In the genomic region with DNA sequence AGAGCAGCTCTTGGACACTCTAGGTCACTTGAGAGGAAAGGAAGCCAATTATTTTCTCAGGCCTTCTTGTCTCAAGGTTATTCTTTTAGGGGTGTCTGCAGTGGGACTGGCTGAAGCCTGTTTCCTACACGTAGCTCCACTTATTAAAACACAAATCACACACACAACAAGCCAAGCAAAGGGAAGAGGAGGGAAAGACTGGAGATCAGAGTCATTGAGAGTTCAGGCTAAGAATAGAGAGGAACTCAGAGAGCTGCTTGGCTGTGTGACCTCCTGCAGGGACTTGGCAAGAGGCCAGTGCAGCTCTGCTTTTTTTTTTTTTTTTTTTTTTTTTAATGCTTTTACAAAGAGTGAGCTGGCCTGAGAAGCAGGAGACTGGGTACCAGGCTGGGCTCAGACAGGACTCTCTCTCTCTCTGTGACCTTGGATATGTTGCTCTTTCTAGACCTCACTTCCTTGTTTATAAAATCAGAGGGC, we compare ENCODE assay signal across 7 mouse cellular contexts. TPM values are rescaled to one million over a fixed set of nuclear protein-coding genes. Genes with fewer than 3 reads are reported as not detected.
A peak's percentile ranks its signal among the peaks of the same experiment; 100 is the strongest.
DNase-seq lines count a peak whose midpoint lies in the region; ATAC-seq and TF ChIP-seq lines count a peak whose summit lies in the region.
"Not testable (repeated sequence)": the region's sequence is repeated elsewhere in the genome, so short reads cannot be mapped to it uniquely, and the experiment has no call there.

No protein-coding gene starts in this region.

- not testable (repeated sequence) for H3K9ac ChIP-seq in liver, embryonic 16.5 days (ENCODE audit: low read depth, low read length); neural tube, embryonic 14.5 days (replicated peaks; ENCODE audit: low read depth, low read length)

- H3K9me3 ChIP-seq in hindbrain, embryonic 10.5 days; liver, embryonic 16.5 days (replicated peaks; ENCODE audit: control insufficient read depth, low read length); neural tube, embryonic 14.5 days (ENCODE audit: control insufficient read depth, low read length): not testable (repeated sequence)

- peak; percentile 40 for ATAC-seq in common myeloid progenitor, adult 5-6 weeks (replicated peaks; ENCODE audit: low read depth, poor library complexity, severe bottlenecking)
- ATAC-seq in liver, embryonic 16.5 days (ENCODE audit: low read depth), result peak; percentile 63
- peak; percentile 79; the same call in 1 of the 2 replicates for ATAC-seq in neural tube, embryonic 14.5 days (ENCODE audit: low read depth)

- H3K36me3 ChIP-seq in hindbrain, embryonic 10.5 days; liver, embryonic 16.5 days (ENCODE audit: control insufficient read depth, insufficient read depth); neural tube, embryonic 14.5 days (ENCODE audit: control insufficient read depth, insufficient read depth, low read length): not testable (repeated sequence)

- not testable (repeated sequence) for H3K27me3 ChIP-seq in hindbrain, embryonic 10.5 days (ENCODE audit: insufficient read depth, poor library complexity, severe bottlenecking); liver, embryonic 16.5 days (ENCODE audit: control insufficient read depth, insufficient read depth, low read depth, low read length); neural tube, embryonic 14.5 days (ENCODE audit: control insufficient read depth, insufficient read depth, low read length)

- H3K27ac ChIP-seq in gastrocnemius, adult 2 months, result peak overlapping the region; percentile 48
- not testable (repeated sequence) for H3K27ac ChIP-seq in hindbrain, embryonic 10.5 days; liver, embryonic 16.5 days (ENCODE audit: low read length)
- peak overlapping the region; percentile 44; the same call in 1 of the 2 replicates for H3K27ac ChIP-seq in neural tube, embryonic 14.5 days (ENCODE audit: low read depth, low read length)

- TF ChIP-seq CTCF in gastrocnemius, adult 2 months (IDR thresholded peaks at IDR 0.05), result not testable (repeated sequence)

- not testable (repeated sequence) for H3K4me2 ChIP-seq in liver, embryonic 16.5 days (ENCODE audit: low read depth, low read length); neural tube, embryonic 14.5 days (ENCODE audit: low read depth, low read length)

- not testable (repeated sequence) for H3K4me3 ChIP-seq in gastrocnemius, adult 2 months; hindbrain, embryonic 10.5 days; liver, embryonic 16.5 days (ENCODE audit: low read depth, low read length); neural tube, embryonic 14.5 days (ENCODE audit: low read depth, low read length)

- intact Hi-C loops in gastrocnemius, adult 2 months (cut with DNase I), result not testable (repeated sequence)

- not testable (repeated sequence) for H3K4me1 ChIP-seq in hindbrain, embryonic 10.5 days (replicated peaks); liver, embryonic 16.5 days (ENCODE audit: control insufficient read depth, low read depth, low read length); neural tube, embryonic 14.5 days (ENCODE audit: control insufficient read depth, insufficient read depth, low read length)

- WGBS in hindbrain, embryonic 10.5 days, result 11% methylated on average over 1 of the region's 1 CpGs
- WGBS in liver, embryonic 16.5 days (ENCODE audit: insufficient replicate concordance), result 13% methylated on average over 1 of the region's 1 CpGs
- WGBS in neural tube, embryonic 14.5 days, result 5% methylated on average over 1 of the region's 1 CpGs

- DNase-seq in adrenal gland, adult 2 months, result peak; percentile 64
- peak; percentile 30 for DNase-seq in gastrocnemius, adult 2 months
- peak; percentile 13 for DNase-seq in hindbrain, embryonic 10.5 days (ENCODE audit: low spot score)
- peak; percentile 75 to 79 for DNase-seq in kidney, postnatal 25 days

RNA-seq across cellular contexts. Expression of gene Upb1, which starts 36.7 kb away (rescaled TPM):
- 1 to 10 TPM in 1 of 2 experiments, under 1 TPM in 1; 0.72 to 2.2 TPM for total RNA-seq in adrenal gland, adult 2 months (2021)
- 0.20 and 0.50 TPM in 2 replicates for polyA plus RNA-seq in adrenal gland, adult 2 months (2012; rRNA removed)
- total RNA-seq in common myeloid progenitor, adult 5-6 weeks (2017), result 0.27 TPM in 1 of 2 replicates, not detected in the other
- not detected for total RNA-seq in gastrocnemius, adult 2 months (2021)
- 0.19 TPM in 1 of 2 replicates, not detected in the other for polyA plus RNA-seq in hindbrain, embryonic 10.5 days (2016; fragmentation: Nextera tagmentation; extraction: Ambion mirVana)
- 29.5 and 40.4 TPM in 2 replicates for polyA plus RNA-seq in liver, embryonic 16.5 days (2015; fragmentation: Nextera tagmentation; extraction: Ambion mirVana)
- polyA plus RNA-seq in neural tube, embryonic 14.5 days (2014; fragmentation: Nextera tagmentation; extraction: Ambion mirVana), result 0.13 and 0.15 TPM in 2 replicates

RNA-seq across cellular contexts. Expression of gene Adora2a, which starts 47.6 kb away (rescaled TPM):
- 1 to 10 TPM; 2.8 to 5.3 TPM for total RNA-seq in adrenal gland, adult 2 months (2021)
- polyA plus RNA-seq in adrenal gland, adult 2 months (2012; rRNA removed), result 11.6 and 13.4 TPM in 2 replicates
- 4.4 and 6.2 TPM in 2 replicates for total RNA-seq in common myeloid progenitor, adult 5-6 weeks (2017)
- under 1 TPM; 0.92 to 0.98 TPM for total RNA-seq in gastrocnemius, adult 2 months (2021)
- polyA plus RNA-seq in hindbrain, embryonic 10.5 days (2016; fragmentation: Nextera tagmentation; extraction: Ambion mirVana), result 2.2 and 2.4 TPM in 2 replicates
- polyA plus RNA-seq in liver, embryonic 16.5 days (2015; fragmentation: Nextera tagmentation; extraction: Ambion mirVana), result 1.9 and 2.0 TPM in 2 replicates
- 3.4 and 4.1 TPM in 2 replicates for polyA plus RNA-seq in neural tube, embryonic 14.5 days (2014; fragmentation: Nextera tagmentation; extraction: Ambion mirVana)

Comparison
In these comparisons a context has a peak if more than half of its experiments do, and no peak if none do; other contexts are left out.
1. DNase-seq: peak in every context shown above with its lines; median percentile 77 in kidney, postnatal 25 days; 64 in adrenal gland, adult 2 months; 30 in gastrocnemius, adult 2 months; 13 in hindbrain, embryonic 10.5 days.
2. RNA of gene Upb1, which starts 36.7 kb away (polyA plus RNA-seq): 29.5 to 40.4 TPM in liver, embryonic 16.5 days; 0.20 to 0.50 TPM in adrenal gland, adult 2 months, 0.13 to 0.15 TPM in neural tube, embryonic 14.5 days and 0.19 TPM in hindbrain, embryonic 10.5 days; every median in the first group is over 10 times any median in the second.
3. Peak in every context shown above with its lines, with median percentiles within 50 percentile points of each other: ATAC-seq.